Mouse (Mus musculus) neural tube, embryonic 11.5 days (tissue): ENCODE results near the gene Slc4a7. TPM values are rescaled to one million over a fixed set of nuclear protein-coding genes. Genes with fewer than 3 reads are reported as not detected.

ENCODE experiments used
- polyA plus RNA-seq: library from polyadenylated mRNA; unstranded; fragments of >200 nt; fragmentation: Nextera tagmentation; extraction: Ambion mirVana; gene quantifications from 2 replicates; pipeline ENCODE4 v1.2.1, GENCODE M21; 2014

Gene Slc4a7
- polyA plus RNA-seq, 1 experiment from 2014 or later: 24.0 TPM

Other genes with a start within 250 kb of the Slc4a7 start
- 0.05 TPM in 1 of 2 replicates, not detected in the other for gene Nek10, start 101.1 kb downstream of the Slc4a7 start, polyA plus RNA-seq